Mouse (Mus musculus) liver, embryonic 11.5 days (tissue): ENCODE measurements around the gene Ruvbl2. TPM values are rescaled to one million over a fixed set of nuclear protein-coding genes. Genes with fewer than 3 reads are reported as not detected.
"Not testable (repeated sequence)": the region's sequence is repeated elsewhere in the genome, so short reads cannot be mapped to it uniquely, and the experiment has no call there.

Source experiments
- ATAC-seq: fragments of 200-750 bp; cut with Nextera tagmentation; replicated peaks from 2 replicates; pipeline ENCODE4 v1.8.0; 2017; ENCODE audit warnings: moderate number of reproducible peaks, mild to moderate bottlenecking, moderate TSS enrichment, moderate library complexity; ENCODE audit not compliant: low FRiP score
- DNase-seq: peaks from one replicate; pipeline ENCODE4 v3.0.0-alpha.2; 2017; ENCODE audit warnings: low spot score
- H3K27ac ChIP-seq: fragments of 300-500 bp; sonication (generic); 2 replicates; pipeline ENCODE4 v1.5.1; 2014; ENCODE audit warnings: mild to moderate bottlenecking, low read depth, low read length, control low read depth
- H3K27me3 ChIP-seq: fragments of 300-500 bp; sonication (generic); replicated peaks from 2 replicates; pipeline ENCODE4 v1.6.1; 2014; ENCODE audit warnings: low read length, mixed read lengths; ENCODE audit not compliant: control insufficient read depth, insufficient read depth
- H3K36me3 ChIP-seq: fragments of 300-500 bp; sonication (generic); 2 replicates; pipeline ENCODE4 v1.6.1; 2014; ENCODE audit warnings: mild to moderate bottlenecking, low read length, moderate library complexity, mixed read lengths; ENCODE audit not compliant: control insufficient read depth, insufficient read depth
- H3K4me1 ChIP-seq: fragments of 300-500 bp; sonication (generic); replicated peaks from 2 replicates; pipeline ENCODE4 v1.6.1; 2014; ENCODE audit warnings: low read length, mixed read lengths; ENCODE audit not compliant: control insufficient read depth, insufficient read depth
- H3K4me2 ChIP-seq: fragments of 300-500 bp; sonication (generic); 2 replicates; pipeline ENCODE4 v1.6.1; 2014; ENCODE audit warnings: mild to moderate bottlenecking, control low read depth, moderate library complexity
- H3K4me3 ChIP-seq: fragments of 300-500 bp; sonication (generic); 2 replicates; pipeline ENCODE4 v1.5.1; 2014; ENCODE audit warnings: low read depth, low read length, control low read depth
- H3K9ac ChIP-seq: fragments of 300-500 bp; sonication (generic); 2 replicates; pipeline ENCODE4 v1.6.1; 2014; ENCODE audit warnings: low read depth, low read length, control low read depth
- H3K9me3 ChIP-seq: fragments of 300-500 bp; sonication (generic); 2 replicates; pipeline ENCODE4 v1.6.1; 2016; ENCODE audit warnings: low read length, inconsistent platforms, mixed read lengths; ENCODE audit not compliant: control insufficient read depth
- WGBS: fragments of 180-500 bp; shearing (Covaris S2); extraction: QIAGEN DNeasy Blood & Tissue Kit; methylation state at CpG from one replicate; pipeline ENCODE4 v1.1.7; 2014; 5-methylcytosine and 5-hydroxymethylcytosine counted together
- polyA plus RNA-seq: library from polyadenylated mRNA; unstranded; fragments of >200 nt; fragmentation: Nextera tagmentation; extraction: Ambion mirVana; gene quantifications from 2 replicates; pipeline ENCODE4 v1.2.1, GENCODE M21; 2014

Gene Ruvbl2
- polyA plus RNA-seq, 1 experiment from 2014 or later: 250 TPM

- no peak overlapping the region for H3K9ac ChIP-seq
- peaks cover 17% of the 10 kb centered on the region for H3K36me3 ChIP-seq
- H3K27ac ChIP-seq: no peak overlapping the region
- H3K4me3 ChIP-seq: no peak overlapping the region
- no peaks in the 10 kb centered on the region for H3K27me3 ChIP-seq
- WGBS: 92% methylated on average over 7 of the region's 7 CpGs
- H3K4me1 ChIP-seq: peaks cover 31% of the 10 kb centered on the region
- H3K4me2 ChIP-seq: no peak overlapping the region; the same call in 1 of the 2 replicates
- ATAC-seq (no peak), DNase-seq (no peak)
- no peaks in the 10 kb centered on the region for H3K9me3 ChIP-seq
Measured at GRCm38 (mm10) chr7:45463987-45464778, 26.3 kb upstream of the Ruvbl2 start.

GRCm38 (mm10) chr7:45462868-45463267, 25.0 kb upstream of the Ruvbl2 start:
- ATAC-seq, DNase-seq, H3K27me3 ChIP-seq, H3K9ac ChIP-seq, H3K4me2 ChIP-seq, H3K9me3 ChIP-seq, H3K4me3 ChIP-seq, H3K27ac ChIP-seq: not testable (repeated sequence)
- Histone ChIP-seq H3K36me3 (peaks cover 26% of the 10 kb centered on the region), H3K4me1 (peaks cover 40% of the 10 kb centered on the region)
- WGBS: 76% methylated on average over 4 of the region's 4 CpGs

- no peaks in the 10 kb centered on the region for H3K9me3 ChIP-seq
- H3K4me1 ChIP-seq: peaks cover 45% of the 10 kb centered on the region
- H3K27me3 ChIP-seq: no peaks in the 10 kb centered on the region
- no peak overlapping the region for H3K4me3 ChIP-seq
- no peak overlapping the region for H3K9ac ChIP-seq
- peaks cover 31% of the 10 kb centered on the region for H3K36me3 ChIP-seq
- 93% methylated on average over 4 of the region's 4 CpGs for WGBS
- ATAC-seq (no peak), DNase-seq (no peak)
- no peak overlapping the region for H3K27ac ChIP-seq
- no peak overlapping the region for H3K4me2 ChIP-seq
Measured at GRCm38 (mm10) chr7:45462325-45462724, 24.4 kb upstream of the Ruvbl2 start.

- H3K4me3 ChIP-seq: peak overlapping the region; percentile 89
- H3K9ac ChIP-seq: peak overlapping the region; percentile 21; the same call in 1 of the 2 replicates
Measured at GRCm38 (mm10) chr7:45461781-45462180, 23.9 kb upstream of the Ruvbl2 start.

GRCm38 (mm10) chr7:45461326-45461725, 23.4 kb upstream of the Ruvbl2 start:
- Histone ChIP-seq H3K9ac (peak overlapping the region; percentile 83), H3K9me3 (no peaks in the 10 kb centered on the region), H3K36me3 (peaks cover 35% of the 10 kb centered on the region), H3K4me1 (peaks cover 53% of the 10 kb centered on the region), H3K4me3 (peak overlapping the region; percentile 89), H3K27me3 (no peaks in the 10 kb centered on the region), H3K4me2 (peak overlapping the region; percentile 73), H3K27ac (peak overlapping the region; percentile 96)
- no peak for DNase-seq
- 62% methylated on average over 5 of the region's 5 CpGs for WGBS
- ATAC-seq: no peak

More at GRCm38 (mm10) chr7:45461781-45462180, 23.9 kb upstream of the Ruvbl2 start:
- Histone ChIP-seq H3K27ac (peak overlapping the region; percentile 96; the same call in 1 of the 2 replicates), H3K4me1 (peaks cover 51% of the 10 kb centered on the region), H3K36me3 (peaks cover 34% of the 10 kb centered on the region), H3K9me3 (no peaks in the 10 kb centered on the region), H3K4me2 (peak overlapping the region; percentile 73), H3K27me3 (no peaks in the 10 kb centered on the region)
- WGBS: 79% methylated on average over 4 of the region's 4 CpGs
- DNase-seq (no peak), ATAC-seq (no peak)

- Histone ChIP-seq H3K27me3 (no peaks in the 10 kb centered on the region), H3K9me3 (no peaks in the 10 kb centered on the region), H3K4me3 (peak overlapping the region; percentile 89), H3K4me1 (peaks cover 52% of the 10 kb centered on the region), H3K9ac (peak overlapping the region; percentile 83), H3K4me2 (peak overlapping the region; percentile 73), H3K27ac (peak overlapping the region; percentile 96), H3K36me3 (peaks cover 37% of the 10 kb centered on the region)
- DNase-seq (peak; percentile 83), ATAC-seq (peak; percentile 70)
- 7% methylated on average over 13 of the region's 13 CpGs for WGBS
Measured at GRCm38 (mm10) chr7:45460860-45461314, 23.0 kb upstream of the Ruvbl2 start.

GRCm38 (mm10) chr7:45460377-45460776, 22.5 kb upstream of the Ruvbl2 start:
- WGBS: 49% methylated on average over 7 of the region's 7 CpGs
- Histone ChIP-seq H3K4me2 (peak overlapping the region; percentile 73), H3K9me3 (no peaks in the 10 kb centered on the region), H3K27ac (peak overlapping the region; percentile 96), H3K36me3 (peaks cover 37% of the 10 kb centered on the region), H3K27me3 (no peaks in the 10 kb centered on the region), H3K9ac (peak overlapping the region; percentile 83), H3K4me3 (peak overlapping the region; percentile 89), H3K4me1 (peaks cover 47% of the 10 kb centered on the region)
- DNase-seq: no peak
- ATAC-seq: peak; percentile 2; the same call in 1 of the 2 replicates

GRCm38 (mm10) chr7:45459564-45460140, 21.8 kb upstream of the Ruvbl2 start, which contains the start of gene Ftl1:
Gene Ftl1, minus strand, starts transcription at chr7:45459884.
- under 1% methylated on average over 26 of the region's 37 CpGs for WGBS
- peak within 1 kb of the TSS; percentile 94 for H3K9ac ChIP-seq
- H3K4me3 ChIP-seq: peak within 1 kb of the TSS; percentile 89
- not testable (repeated sequence) for H3K9me3 ChIP-seq, H3K27me3 ChIP-seq
- peak within 1 kb of the TSS; percentile 98 for H3K4me2 ChIP-seq
- ATAC-seq: peak; percentile 90
- peaks cover 41% of the 10 kb centered on the region for H3K4me1 ChIP-seq
- peak within 1 kb of the TSS; percentile 96 for H3K27ac ChIP-seq
- H3K36me3 ChIP-seq: peaks cover 36% of the 10 kb centered on the region
- peak; percentile 97 for DNase-seq
